Mouse (Mus musculus) cerebellum, adult 9-11 months (tissue): ENCODE measurements around the gene Adgrg6.

Experiments used
- DNase-seq: peaks from one replicate; pipeline ENCODE4 v3.0.0; 2022

Adgrg6 gene

GRCm38 (mm10) chr10:14365065-14365589 is 180.3 kb downstream of the Adgrg6 start:
- peak; percentile 2 for DNase-seq

- DNase-seq, result no peak
Measured at GRCm38 (mm10) chr10:14363226-14363625, 182.2 kb downstream of the Adgrg6 start.

GRCm38 (mm10) chr10:14358271-14358670 is 187.2 kb downstream of the Adgrg6 start:
- DNase-seq, result no peak
